Mouse (Mus musculus) heart, adult 2 months (tissue): Measurements from ENCODE around the gene Maml3.
A peak's percentile ranks its signal among the peaks of the same experiment; 100 is the strongest.

Experiments
- CTCF ChIP-seq: fragments of 200-600 bp; IDR thresholded peaks from 2 replicates; pipeline ENCODE4 v1.8.1; 2022; ENCODE audit warnings: antibody characterized with exemption, mild to moderate bottlenecking, moderate library complexity
- POLR2A ChIP-seq: fragments of 200-500 bp; IDR thresholded peaks from 2 replicates; pipeline ENCODE4 v1.6.1; 2011; ENCODE audit warnings: mild to moderate bottlenecking, low read depth, low read length, control low read depth; ENCODE audit not compliant: insufficient read depth

- TF ChIP-seq POLR2A: no peak
- 0 out of 2 replicates have a peak, but pooled peaks have one; percentile 15 for TF ChIP-seq CTCF
Observed at GRCm38 (mm10) chr3:51914900-51915299, 190.0 kb downstream of the Maml3 start.
